Mouse (Mus musculus): ENCODE measurements around the gene Sspo. TPM values are rescaled to one million over a fixed set of nuclear protein-coding genes. Genes with fewer than 3 reads are reported as not detected.

The Sspo gene
- total RNA-seq, 2 experiments from 2014 or later: 0.16 to 1.1 TPM

DNA sequence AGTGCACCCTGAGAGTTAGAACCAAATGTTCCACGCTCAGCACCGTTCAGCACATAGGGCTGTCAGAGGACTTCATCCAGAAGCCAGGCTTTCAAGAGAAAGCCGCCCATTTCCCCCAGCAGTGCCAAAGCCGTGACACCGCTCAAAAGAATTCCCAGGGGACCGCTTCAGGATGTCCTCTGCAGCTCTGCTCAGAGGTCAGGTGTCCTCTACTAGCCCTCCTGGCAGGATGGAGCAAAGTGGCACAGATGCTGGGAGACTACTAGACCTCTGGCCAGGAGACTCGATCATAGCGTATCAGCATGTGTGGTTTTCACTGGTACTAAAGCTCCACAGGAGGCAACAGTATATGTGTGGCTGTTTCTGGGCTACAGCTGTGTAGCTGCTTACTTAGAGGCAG lies 86.9 kb downstream of the Sspo start:
- DNase-seq: no peak
- intact Hi-C loops (cut with DNase I; ENCODE audit: low total_unique reads): loop anchor here (5.0 kb wide), 1 partner anchor 107 kb away; no protein-coding TSS in a partner anchor

DNA sequence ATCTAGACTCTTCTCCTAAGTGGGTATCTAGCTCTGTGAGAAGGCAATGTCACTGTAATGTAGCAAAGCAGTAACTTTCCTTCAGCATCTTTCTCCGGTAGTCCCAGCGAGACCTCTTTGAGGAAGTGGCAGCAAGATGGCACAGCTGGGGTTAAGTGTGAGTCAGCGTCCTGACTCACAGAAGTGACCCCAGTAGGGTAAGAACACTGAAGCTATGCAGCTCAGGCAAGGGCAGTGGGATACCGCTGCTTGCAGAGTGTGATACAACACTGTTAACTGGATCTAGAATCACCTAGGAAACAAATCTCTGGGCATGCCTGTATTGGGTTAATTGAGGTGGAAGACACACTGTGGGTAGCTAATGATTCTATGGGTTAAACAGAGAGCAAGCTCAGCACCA lies 88.1 kb downstream of the Sspo start:
- intact Hi-C loops (cut with DNase I; ENCODE audit: low total_unique reads): loop anchor here (5.0 kb wide), 1 partner anchor 106 kb away; no protein-coding TSS in a partner anchor
- no peak for DNase-seq

DNA sequence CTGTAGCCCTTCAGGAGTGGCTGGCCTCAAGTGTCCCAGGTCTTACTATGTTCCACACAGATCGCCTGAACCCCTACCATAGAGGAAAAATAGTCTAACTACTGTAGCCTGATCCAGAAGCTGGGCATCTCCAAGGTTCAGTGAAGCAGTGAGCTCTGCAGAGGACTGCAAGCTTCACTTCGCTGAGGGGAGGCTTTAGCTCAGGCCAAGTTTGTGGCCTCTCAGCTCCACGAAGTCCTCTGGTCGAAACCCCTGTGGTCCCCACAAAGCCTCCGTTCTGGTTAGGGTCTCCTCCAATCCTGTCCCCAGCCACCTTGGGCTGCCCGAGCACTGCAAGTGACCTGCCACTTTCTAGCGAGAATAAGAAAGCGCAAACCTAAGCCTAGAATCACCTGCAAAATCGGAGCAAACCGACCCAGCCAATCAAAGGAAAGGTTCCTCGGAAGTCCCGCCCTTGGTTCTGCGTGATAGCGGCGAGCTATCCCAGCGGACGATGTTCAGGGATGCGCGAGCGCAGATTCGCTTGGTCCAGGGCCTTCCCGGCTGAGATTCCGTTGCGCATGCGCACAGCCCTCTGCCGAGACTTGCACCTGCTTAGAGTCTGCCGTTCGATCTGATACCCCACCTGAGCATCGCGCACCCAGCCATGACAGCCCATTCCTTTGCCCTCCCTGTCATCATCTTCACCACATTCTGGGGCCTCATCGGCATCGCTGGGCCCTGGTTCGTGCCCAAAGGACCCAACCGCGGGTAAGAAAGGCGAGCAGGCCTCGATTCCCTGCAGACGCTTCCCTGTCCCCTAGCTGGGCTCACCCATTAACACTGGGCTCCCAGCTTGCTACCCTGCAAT lies 89.3 kb downstream of the Sspo start, which contains the start of gene Atp6v0e2:
TSS of gene Atp6v0e2 (plus strand) at position 511 of the 850 bp plus-strand sequence.
- intact Hi-C loops (cut with DNase I; ENCODE audit: low total_unique reads): loop anchor here (5.0 kb wide), 1 partner anchor 105 kb away; no protein-coding TSS in a partner anchor

DNA sequence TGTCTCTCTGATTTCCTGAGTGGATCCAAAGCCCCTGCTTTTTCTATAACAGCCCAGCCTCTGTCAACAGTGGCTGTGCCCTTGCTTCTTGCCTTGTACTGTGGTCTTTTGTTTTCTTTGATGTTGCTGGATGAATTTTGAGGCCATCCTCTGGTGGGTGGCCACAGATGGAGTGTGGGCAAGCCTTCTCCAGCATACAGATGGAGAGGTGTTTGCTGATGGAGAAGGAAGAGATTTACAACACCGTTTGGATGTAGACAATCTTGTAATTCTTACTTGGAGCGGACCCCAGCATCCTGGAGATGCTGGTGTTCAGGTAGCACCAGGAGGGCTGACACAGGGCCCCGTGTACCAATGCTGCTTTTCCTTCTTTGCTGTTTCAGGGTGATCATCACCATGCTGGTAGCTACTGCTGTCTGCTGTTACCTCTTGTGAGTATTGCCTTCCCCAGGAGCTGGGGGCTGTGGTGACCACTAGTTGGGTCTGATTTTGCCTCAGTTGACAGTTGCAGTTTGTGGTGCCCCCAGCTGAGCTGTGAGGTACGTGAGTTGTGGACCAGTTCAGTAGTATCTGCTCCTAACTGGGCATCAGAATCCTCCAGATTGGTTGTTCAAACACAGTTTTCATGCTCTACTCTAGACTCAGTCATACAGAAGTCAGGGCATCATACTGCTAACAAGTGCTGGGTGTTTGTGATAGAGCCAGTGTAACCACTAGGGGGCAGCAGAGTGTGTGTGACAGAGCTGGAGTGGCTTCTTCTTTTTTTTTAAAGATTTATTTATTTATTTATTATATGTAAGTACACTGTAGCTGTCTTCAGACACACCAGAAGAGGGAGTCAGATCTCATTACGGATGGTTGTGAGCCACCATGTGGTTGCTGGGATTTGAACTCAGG lies 91.1 kb downstream of the Sspo start:
- intact Hi-C loops (cut with DNase I; ENCODE audit: low total_unique reads): loop anchor here (5.0 kb wide), 1 partner anchor 103 kb away; no protein-coding TSS in a partner anchor
- peak; percentile 77 for DNase-seq

More for the DNA sequence above, 89.3 kb downstream of the Sspo start, which contains the start of gene Atp6v0e2:
- peak; percentile 88 for DNase-seq

DNA sequence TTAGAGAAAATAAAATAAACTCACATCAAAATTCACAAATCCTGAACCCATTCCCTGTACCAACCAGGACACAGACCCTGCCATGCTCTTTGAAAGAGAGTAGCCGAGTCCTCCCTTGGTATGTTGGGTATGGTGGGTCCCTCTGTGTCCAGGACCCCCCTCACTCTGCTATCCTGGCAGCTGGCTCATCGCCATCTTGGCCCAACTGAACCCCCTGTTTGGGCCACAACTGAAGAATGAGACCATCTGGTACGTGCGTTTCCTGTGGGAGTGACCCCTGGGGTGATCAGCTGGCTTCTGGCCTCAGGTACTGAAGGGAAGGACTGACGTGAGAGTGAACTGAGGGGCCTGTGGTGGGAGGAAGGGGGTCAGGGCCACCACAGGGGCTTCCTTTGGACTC lies 91.8 kb downstream of the Sspo start:
- DNase-seq: no peak
- intact Hi-C loops (cut with DNase I; ENCODE audit: low total_unique reads): loop anchor here (5.0 kb wide), 1 partner anchor 102 kb away; no protein-coding TSS in a partner anchor

DNA sequence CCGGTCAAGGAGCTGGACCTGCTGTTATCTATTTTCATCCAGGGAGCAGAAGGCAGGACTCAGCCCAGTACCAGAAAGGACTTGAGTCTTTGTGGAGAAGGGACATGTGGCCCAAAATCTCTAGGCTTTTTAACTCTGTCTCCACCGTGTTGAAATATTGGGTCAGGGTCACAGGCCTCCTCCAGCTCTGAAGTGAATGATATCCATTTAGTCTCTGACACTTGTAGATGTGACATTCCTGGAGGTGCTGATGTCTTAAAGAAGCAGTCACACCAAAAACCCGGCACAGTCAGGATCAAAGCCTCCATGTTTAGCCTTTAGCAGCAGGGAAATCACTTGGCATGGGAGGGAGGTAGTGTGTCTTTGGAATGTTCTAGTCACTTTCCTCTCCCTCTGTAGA lies 92.7 kb downstream of the Sspo start:
- no peak for DNase-seq
- intact Hi-C loops (cut with DNase I; ENCODE audit: low total_unique reads): no loop called here

DNA sequence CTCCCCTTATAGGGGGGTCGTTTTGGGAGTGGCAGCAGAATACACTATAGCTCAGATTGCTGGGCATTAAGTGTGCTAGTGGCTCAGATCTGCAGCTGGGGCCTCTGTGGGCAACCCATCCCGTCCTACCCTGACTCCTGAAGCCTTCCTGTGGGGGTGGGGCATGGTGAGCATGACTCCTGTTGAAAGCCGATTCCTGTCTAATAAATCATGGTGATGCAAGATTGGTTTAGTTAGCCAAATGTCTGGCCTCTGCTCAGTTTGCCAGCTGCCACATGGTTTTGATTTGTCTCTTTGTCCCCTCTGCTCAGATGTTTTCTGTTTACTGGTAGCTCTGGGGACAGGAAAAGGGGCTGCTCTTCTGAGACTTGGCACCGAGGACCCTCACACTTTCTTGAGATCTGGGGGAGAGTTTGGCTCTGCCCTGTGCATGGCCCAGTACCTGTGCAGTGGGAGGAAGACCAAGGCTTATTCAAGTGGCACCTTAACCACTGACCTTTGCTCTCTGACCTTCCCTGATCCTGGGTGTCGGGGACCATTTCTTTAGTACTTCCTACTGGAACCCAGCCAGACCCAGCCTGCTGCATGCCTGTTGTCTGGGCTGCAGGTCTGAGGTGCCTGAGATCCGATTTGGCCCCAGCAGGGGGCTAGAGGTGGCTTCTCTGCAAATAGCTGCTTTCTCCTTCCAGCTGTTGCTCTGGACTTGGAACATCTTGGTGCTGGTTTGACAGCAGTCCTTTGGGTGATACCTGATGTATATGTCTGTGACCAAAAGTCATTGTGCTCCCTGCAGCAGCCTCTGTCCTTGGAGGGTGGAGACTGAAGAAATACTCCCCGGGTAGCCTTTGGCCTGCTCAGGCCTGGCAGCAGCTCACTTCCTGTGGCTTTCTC lies 93.8 kb downstream of the Sspo start:
- peak; percentile 67 for DNase-seq
- intact Hi-C loops (cut with DNase I; ENCODE audit: low total_unique reads): no loop called here

DNA sequence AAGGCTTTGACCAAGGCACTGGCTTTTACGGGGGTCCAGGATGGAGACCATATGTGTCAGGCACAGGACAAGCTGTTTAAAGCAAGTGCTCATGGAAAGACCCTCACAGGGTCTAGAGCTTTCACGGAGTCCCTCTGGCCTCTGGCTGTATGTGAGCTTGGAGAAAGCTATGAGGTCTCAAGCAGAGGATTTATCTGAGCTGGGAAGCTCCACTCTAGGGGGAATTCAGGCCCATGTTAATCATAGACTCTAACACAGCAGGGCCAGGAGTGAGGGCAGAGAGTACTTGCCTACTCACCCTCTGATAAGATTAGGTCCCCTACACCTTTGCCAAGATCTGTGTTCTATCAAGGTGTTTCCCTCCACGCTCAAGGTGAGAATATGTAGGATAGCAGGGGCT lies 94.6 kb downstream of the Sspo start:
- intact Hi-C loops (cut with DNase I; ENCODE audit: low total_unique reads): no loop called here
- no peak for DNase-seq

DNA sequence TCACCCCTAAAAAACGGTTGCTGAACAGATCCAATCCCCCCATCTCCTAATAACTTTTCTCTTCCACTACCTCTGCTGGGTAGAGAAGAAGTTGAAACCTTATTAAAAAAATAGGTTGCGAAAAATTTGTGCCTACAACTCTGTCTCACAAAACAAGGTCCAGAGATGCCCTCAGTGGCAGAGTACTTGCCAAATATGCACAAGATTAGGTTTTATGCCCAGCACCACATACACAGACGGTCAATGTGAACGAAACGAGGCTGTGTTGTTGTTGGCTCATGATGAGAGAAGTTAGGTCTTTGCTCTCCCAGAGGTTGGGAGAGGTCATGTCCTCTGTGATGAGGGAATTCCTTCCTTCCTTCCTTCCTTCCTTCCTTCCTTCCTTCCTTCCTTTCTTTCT lies 97.2 kb downstream of the Sspo start:
- intact Hi-C loops (cut with DNase I; ENCODE audit: low total_unique reads): loop anchor here (5.0 kb wide), 1 partner anchor 47 kb away; the partner anchor contains the start of genes Gm44965 and Repin1
- DNase-seq: no peak

DNA sequence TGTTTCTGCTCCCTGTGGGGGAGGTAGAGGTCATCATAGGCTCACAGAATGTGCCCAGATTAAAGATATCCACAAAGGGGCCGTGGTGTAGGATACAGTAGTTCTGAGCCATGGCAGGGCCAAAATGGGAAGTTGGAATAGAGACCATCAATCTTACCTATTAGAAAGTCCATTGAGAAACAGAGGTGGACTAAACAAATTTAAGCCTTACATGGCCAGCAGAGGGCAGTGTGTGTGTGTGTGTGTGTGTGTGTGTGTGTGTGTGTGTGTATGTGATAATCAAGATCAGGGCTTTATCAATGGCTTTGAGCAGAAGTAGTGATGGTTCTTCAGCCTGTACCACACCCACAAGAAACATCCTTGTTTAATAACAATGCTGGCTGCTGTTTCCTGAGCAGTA lies 98.2 kb downstream of the Sspo start:
- intact Hi-C loops (cut with DNase I; ENCODE audit: low total_unique reads): loop anchor here (5.0 kb wide), 1 partner anchor 46 kb away; the partner anchor contains the start of genes Gm44965 and Repin1
- DNase-seq: no peak

DNA sequence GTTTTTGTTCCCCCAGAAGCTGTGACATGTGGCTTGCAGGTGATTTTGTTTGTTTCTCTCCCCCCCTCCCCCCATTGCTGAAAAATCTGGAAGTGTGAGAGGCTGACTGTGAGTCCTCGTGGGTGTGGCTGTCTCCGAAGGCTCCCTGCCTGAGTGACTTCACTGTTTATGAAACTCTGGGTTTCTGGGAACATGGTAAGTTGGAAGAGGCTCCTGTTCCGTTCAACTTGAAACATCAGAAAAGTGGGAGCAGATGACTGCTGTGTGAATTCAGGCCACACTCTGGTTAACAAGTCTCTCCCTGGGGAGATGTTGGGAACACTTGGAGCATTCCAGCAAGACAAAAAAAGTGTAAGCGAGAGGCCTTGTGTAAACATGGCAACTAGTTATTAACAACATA lies 98.8 kb downstream of the Sspo start:
- intact Hi-C loops (cut with DNase I; ENCODE audit: low total_unique reads): loop anchor here (5.0 kb wide), 1 partner anchor 45 kb away; the partner anchor contains the start of genes Gm44965 and Repin1
- DNase-seq: no peak

DNA sequence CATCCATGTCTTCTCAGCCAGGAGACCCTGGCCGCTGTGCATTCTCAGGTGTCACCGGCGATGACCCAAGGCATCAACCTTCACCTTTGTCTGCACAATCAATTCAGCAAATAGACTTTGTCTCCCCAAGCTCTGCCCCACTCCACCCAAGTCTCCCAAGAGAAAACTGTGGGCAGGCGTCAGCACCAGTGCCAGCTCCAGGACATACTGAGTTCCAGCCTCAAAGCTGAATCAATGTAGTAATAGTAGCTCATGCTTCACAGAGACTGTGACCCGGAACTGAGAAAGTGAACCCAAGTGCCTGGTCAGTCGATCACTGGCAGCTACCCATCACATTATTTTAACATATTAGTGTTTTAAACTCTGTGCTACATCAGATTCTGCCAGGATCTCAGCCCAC lies 100.3 kb downstream of the Sspo start:
- intact Hi-C loops (cut with DNase I; ENCODE audit: low total_unique reads): loop anchor here (5.0 kb wide), 1 partner anchor 44 kb away; the partner anchor contains the start of genes Gm44965 and Repin1
- DNase-seq: no peak

Small RNAs within 50 kb of the gene (microRNA-seq; reads per million reads assigned to microRNA genes)
- 0 reads per million in 2 experiments for gene Gm24325

Other genes with a start within 250 kb of the Sspo start
- 10 to 100 TPM in 1 of 2 experiments, 1 to 10 TPM in 1; 8.7 to 11.0 TPM for gene Krba1, start 52.6 kb upstream of the Sspo start, total RNA-seq (2021)
- 10 to 100 TPM; 15.9 to 16.5 TPM for gene Zfp467, start 2.4 kb upstream of the Sspo start, total RNA-seq (2021)
- gene Atp6v0e2, start 89.4 kb downstream of the Sspo start, total RNA-seq (2021): 10 to 100 TPM; 48.6 to 48.9 TPM
- gene Lrrc61, start 106.6 kb downstream of the Sspo start, total RNA-seq (2021): 10 to 100 TPM; 13.2 to 15.4 TPM
- 10 to 100 TPM; 22.2 to 35.7 TPM for gene Rarres2, start 124.6 kb downstream of the Sspo start, total RNA-seq (2021)
- not detected for gene Gm45021, start 141.4 kb downstream of the Sspo start, total RNA-seq (2021)
- 10 to 100 TPM; 18.5 to 19.0 TPM for gene Repin1, start 145.7 kb downstream of the Sspo start, total RNA-seq (2021)
- 1 to 10 TPM in 1 of 2 experiments, not detected in 1; 2.0 TPM for gene Gm44965, start 145.7 kb downstream of the Sspo start, total RNA-seq (2021)
- 1 to 10 TPM; 5.2 to 5.5 TPM for gene Zfp775, start 153.8 kb downstream of the Sspo start, total RNA-seq (2021)
- gene AI854703, start 178.5 kb downstream of the Sspo start, total RNA-seq (2021): under 1 TPM; 0.40 to 0.45 TPM
- gene Gimap8, start 199.0 kb downstream of the Sspo start, total RNA-seq (2021): 1 to 10 TPM; 4.3 to 5.3 TPM
- 1 to 10 TPM; 1.6 to 2.2 TPM for gene Gimap9, start 227.9 kb downstream of the Sspo start, total RNA-seq (2021)
- 10 to 100 TPM; 10.7 to 12.5 TPM for gene Gimap4, start 236.3 kb downstream of the Sspo start, total RNA-seq (2021)

Data from gastrocnemius, postnatal 14 days (tissue).